Mouse (Mus musculus): ENCODE results near the gene Gm20388.

- no peak for TF ChIP-seq POLR2A (IDR thresholded peaks at IDR 0.05; ENCODE audit: extremely low read depth, insufficient read depth, low read length)
- TF ChIP-seq CTCF (IDR thresholded peaks at IDR 0.05; ENCODE audit: extremely low read depth, insufficient read depth, low read length), result no peak
Observed at GRCm38 (mm10) chr8:120030447-120030846, 119.8 kb downstream of the Gm20388 start.

Data from cortical plate, adult 2 months (tissue).